Mouse (Mus musculus) G1E (cell line): ENCODE data around the gene Rapgef2. TPM values are rescaled to one million over a fixed set of nuclear protein-coding genes. Genes with fewer than 3 reads are reported as not detected.

Experiments used
- ATAC-seq: 2 replicates; pipeline ENCODE4 v1.8.0; 2016; ENCODE audit warnings: mild to moderate bottlenecking; ENCODE audit not compliant: insufficient number of reproducible peaks, poor library complexity, low FRiP score, severe bottlenecking; ENCODE audit errors: extremely low read depth
- DNase-seq: peaks from one replicate; pipeline ENCODE4 v3.0.0; 2012; ENCODE audit warnings: low spot score
- H3K27me3 ChIP-seq: 2 replicates; pipeline ENCODE4 v1.6.1; 2012; ENCODE audit warnings: mild to moderate bottlenecking, low read length, inconsistent platforms; ENCODE audit not compliant: insufficient read depth
- H3K36me3 ChIP-seq: replicated peaks from 2 replicates; pipeline ENCODE3; 2012; ENCODE audit warnings: mild to moderate bottlenecking, inconsistent platforms
- H3K4me1 ChIP-seq: 2 replicates; pipeline ENCODE4 v1.6.1; 2012; ENCODE audit warnings: low read depth, low read length, inconsistent platforms, mixed read lengths; ENCODE audit not compliant: insufficient read depth
- H3K4me3 ChIP-seq: 2 replicates; pipeline ENCODE4 v1.5.1; 2012; ENCODE audit warnings: low read depth, mild to moderate bottlenecking, inconsistent platforms, low read length, moderate library complexity, mixed read lengths
- H3K9me3 ChIP-seq: replicated peaks from 2 replicates; pipeline ENCODE4 v1.6.1; 2012; ENCODE audit warnings: inconsistent platforms
- CTCF ChIP-seq: IDR thresholded peaks from 2 replicates; pipeline ENCODE4 v1.5.1; 2012; ENCODE audit warnings: low read depth, low read length, inconsistent platforms, mixed read lengths
- GATA1 ChIP-seq: IDR thresholded peaks from 2 replicates; pipeline ENCODE4 v1.6.1; 2012; ENCODE audit warnings: borderline replicate concordance, low read length, inconsistent platforms, mixed read lengths
- GATA2 ChIP-seq: IDR thresholded peaks from 2 replicates; pipeline ENCODE4 v1.6.1; 2012; ENCODE audit warnings: low read depth, low read length, inconsistent platforms, borderline replicate concordance
- POLR2AphosphoS5 ChIP-seq: IDR thresholded peaks from 2 replicates; pipeline ENCODE4 v1.6.1; 2012; ENCODE audit warnings: low read depth, low read length, inconsistent platforms; ENCODE audit not compliant: insufficient replicate concordance
- TAL1 ChIP-seq: conservative IDR thresholded peaks from 2 replicates; pipeline ENCODE4 v1.6.1; 2012; ENCODE audit warnings: low read depth, low read length, inconsistent platforms, mixed read lengths
- polyA plus RNA-seq: library from polyadenylated mRNA; stranded (reverse); fragments of >175 nt; gene quantifications from 2 replicates; pipeline ENCODE4 v1.2.3, GENCODE M21; 2012
- total RNA-seq, 2 experiments: library from RNA; stranded (forward) in 1 of 2; stranded (reverse) in 1 of 2; fragments of 200-1000 nt in 1 of 2; fragments of >200 nt in 1 of 2; fragmentation: Nextera tagmentation in 1 of 2; gene quantifications; 2 replicates each; pipeline ENCODE4 v1.2.3; 2014 to 2017

Gene Rapgef2
- total and polyA plus RNA-seq, 3 experiments: 2.9 to 22.1 (median 18.7) TPM

DNA sequence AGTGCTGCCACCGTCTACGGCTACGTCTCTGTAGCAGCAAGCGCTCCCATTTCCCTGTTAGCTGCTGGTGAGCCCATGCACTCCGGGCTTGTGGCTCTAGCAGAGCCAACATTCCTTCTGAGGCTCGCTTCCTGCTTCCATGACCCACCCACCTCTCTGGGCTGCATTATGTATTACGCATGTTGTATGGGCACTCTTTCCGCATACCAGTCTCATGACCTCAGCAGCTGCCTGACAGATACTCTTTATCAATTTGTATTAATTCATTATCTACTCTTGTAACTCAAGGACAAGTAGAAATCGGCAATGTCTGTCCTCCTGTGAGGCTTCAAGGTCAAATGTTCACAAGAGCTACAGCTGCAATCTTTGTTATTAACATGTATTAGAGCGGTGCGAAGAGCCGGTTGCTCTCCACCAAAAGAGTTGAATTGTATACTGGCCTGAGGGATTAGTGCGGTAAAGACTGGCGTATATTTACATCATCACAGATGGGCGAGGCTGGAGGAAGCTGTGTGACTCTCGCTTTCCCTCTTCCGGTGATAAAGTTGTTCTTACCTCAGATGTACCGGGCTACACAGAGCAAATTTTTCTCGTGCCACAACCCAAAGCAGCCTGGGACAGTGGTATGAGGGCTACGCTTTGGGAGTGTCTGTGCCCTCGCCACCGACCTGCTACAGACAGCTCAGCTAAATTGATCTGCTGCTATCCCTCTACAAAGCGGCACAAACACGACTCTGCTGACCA lies 104.9 kb downstream of the Rapgef2 start:
- Histone ChIP-seq H3K9me3 (no peaks in the 10 kb centered on the region), H3K36me3 (no peaks in the 10 kb centered on the region), H3K27me3 (no peaks in the 10 kb centered on the region), H3K4me1 (peaks cover 5% of the 10 kb centered on the region), H3K4me3 (no peak overlapping the region)
- no peak for TF ChIP-seq GATA1
- no peak for TF ChIP-seq TAL1
- TF ChIP-seq CTCF: no peak
- no peak for TF ChIP-seq GATA2
- TF ChIP-seq POLR2AphosphoS5: no peak
- no peak for ATAC-seq
- no peak for DNase-seq

- TF ChIP-seq TAL1 (no peak), GATA2 (no peak), CTCF (no peak), GATA1 (no peak), POLR2AphosphoS5 (no peak)
- no peaks in the 10 kb centered on the region for H3K27me3 ChIP-seq
- no peak for ATAC-seq
- peaks cover 5% of the 10 kb centered on the region for H3K4me1 ChIP-seq
- no peaks in the 10 kb centered on the region for H3K9me3 ChIP-seq
- DNase-seq: no peak
- no peaks in the 10 kb centered on the region for H3K36me3 ChIP-seq
- no peak overlapping the region for H3K4me3 ChIP-seq
Measured at GRCm38 (mm10) chr3:79180086-79180485, 106.2 kb downstream of the Rapgef2 start.

DNA sequence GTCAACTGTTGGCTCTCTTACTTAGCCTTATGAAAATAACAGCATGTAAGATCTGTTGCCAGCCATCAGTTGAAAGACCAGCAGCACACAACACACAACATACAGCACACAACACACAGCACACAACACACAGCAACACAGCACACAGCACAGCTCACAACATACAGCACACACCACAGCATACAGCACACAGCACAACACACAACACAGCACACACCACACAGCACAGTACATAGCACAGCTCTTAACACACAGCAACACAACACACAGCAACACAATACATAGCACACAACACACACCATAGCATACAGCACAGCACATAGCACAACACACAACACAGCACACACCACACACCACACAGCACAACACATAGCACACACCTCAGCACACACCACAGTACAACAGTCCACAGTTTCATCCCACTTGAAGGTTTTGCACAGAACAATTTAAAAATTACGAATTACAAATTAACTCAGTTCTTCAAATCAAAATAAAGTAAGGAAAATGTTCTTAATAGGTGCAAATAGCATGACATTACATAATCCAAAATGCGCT lies 106.7 kb downstream of the Rapgef2 start:
- ATAC-seq (no peak), DNase-seq (no peak)
- Histone ChIP-seq H3K9me3 (no peaks in the 10 kb centered on the region), H3K4me3 (no peak overlapping the region; the same call in 1 of the 2 replicates), H3K4me1 (peaks cover 5% of the 10 kb centered on the region), H3K36me3 (no peaks in the 10 kb centered on the region), H3K27me3 (no peaks in the 10 kb centered on the region)
- TF ChIP-seq POLR2AphosphoS5: peak; percentile 54; the same call in 1 of the 2 replicates
- no peak for TF ChIP-seq CTCF
- TF ChIP-seq GATA1: no peak

DNA sequence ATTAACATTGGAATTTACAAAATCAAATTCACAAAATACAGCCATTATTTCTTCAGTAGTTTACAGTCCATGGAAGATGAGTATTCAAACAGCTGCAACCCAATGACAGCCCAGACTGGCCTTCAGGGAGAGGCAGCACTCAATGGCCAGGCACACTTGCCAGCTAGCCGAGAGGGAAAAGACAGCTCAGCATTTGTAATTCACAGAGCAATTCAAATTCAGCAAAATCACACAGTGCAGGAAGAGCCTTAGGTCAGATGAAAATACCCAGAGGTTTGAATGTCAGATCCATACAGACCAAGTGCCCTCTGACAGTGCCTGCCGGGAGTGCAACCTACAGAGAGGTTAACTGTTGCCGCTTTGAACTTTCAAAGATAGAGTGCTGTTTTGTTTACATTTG lies 107.6 kb downstream of the Rapgef2 start:
- H3K4me3 ChIP-seq: no peak overlapping the region
- H3K9me3 ChIP-seq: no peaks in the 10 kb centered on the region
- DNase-seq: no peak
- H3K4me1 ChIP-seq: peaks cover 5% of the 10 kb centered on the region
- H3K36me3 ChIP-seq: no peaks in the 10 kb centered on the region
- TF ChIP-seq CTCF (no peak), TAL1 (no peak), POLR2AphosphoS5 (no peak), GATA1 (no peak), GATA2 (no peak)
- ATAC-seq: no peak
- H3K27me3 ChIP-seq: no peaks in the 10 kb centered on the region

- Histone ChIP-seq H3K4me3 (no peak overlapping the region), H3K36me3 (peaks cover 2% of the 10 kb centered on the region), H3K27me3 (no peaks in the 10 kb centered on the region), H3K9me3 (no peaks in the 10 kb centered on the region), H3K4me1 (peaks cover 5% of the 10 kb centered on the region)
- ATAC-seq (no peak), DNase-seq (no peak)
- no peak for TF ChIP-seq CTCF
- TF ChIP-seq TAL1: no peak
Measured at GRCm38 (mm10) chr3:79178070-79178469, 108.2 kb downstream of the Rapgef2 start.

GRCm38 (mm10) chr3:79177136-79177870 lies 109.0 kb downstream of the Rapgef2 start:
- H3K4me3 ChIP-seq: no peak overlapping the region
- peaks cover 3% of the 10 kb centered on the region for H3K36me3 ChIP-seq
- TF ChIP-seq POLR2AphosphoS5: no peak
- TF ChIP-seq CTCF: no peak
- no peak for TF ChIP-seq GATA1
- TF ChIP-seq TAL1: no peak
- no peak for TF ChIP-seq GATA2
- no peaks in the 10 kb centered on the region for H3K9me3 ChIP-seq
- DNase-seq (no peak), ATAC-seq (no peak)
- no peaks in the 10 kb centered on the region for H3K27me3 ChIP-seq
- peaks cover 5% of the 10 kb centered on the region for H3K4me1 ChIP-seq
